Mouse (Mus musculus) forebrain, embryonic 14.5 days (tissue): Measurements from ENCODE around the gene Prickle2. TPM values are rescaled to one million over a fixed set of nuclear protein-coding genes. Genes with fewer than 3 reads are reported as not detected.

ENCODE experiments used
- ATAC-seq: fragments of 200-750 bp; cut with Nextera tagmentation; 2 replicates; pipeline ENCODE4 v1.8.0; 2017; ENCODE audit warnings: mild to moderate bottlenecking, moderate library complexity
- DNase-seq: peaks from one replicate; pipeline ENCODE4 v3.0.0-alpha.2; 2015; ENCODE audit warnings: low spot score
- H3K27ac ChIP-seq: fragments of 300-500 bp; sonication (generic); 2 replicates; pipeline ENCODE4 v1.5.1; 2014; ENCODE audit warnings: low read depth, mild to moderate bottlenecking, control low read depth, low read length, moderate library complexity
- H3K27me3 ChIP-seq: fragments of 300-500 bp; sonication (generic); replicated peaks from 2 replicates; pipeline ENCODE4 v1.6.1; 2014; ENCODE audit warnings: low read length, control low read depth, mixed read lengths; ENCODE audit not compliant: control insufficient read depth, insufficient read depth
- H3K36me3 ChIP-seq: fragments of 300-500 bp; sonication (generic); 2 replicates; pipeline ENCODE4 v1.6.1; 2014; ENCODE audit warnings: low read length, control low read depth; ENCODE audit not compliant: control insufficient read depth, insufficient read depth
- H3K4me1 ChIP-seq: fragments of 300-500 bp; sonication (generic); 2 replicates; pipeline ENCODE4 v1.6.1; 2014; ENCODE audit warnings: antibody characterized with exemption, low read length, control low read depth; ENCODE audit not compliant: control insufficient read depth, insufficient read depth
- H3K4me2 ChIP-seq: fragments of 300-500 bp; sonication (generic); 2 replicates; pipeline ENCODE4 v1.6.1; 2014; ENCODE audit warnings: mild to moderate bottlenecking, control low read depth, low read length
- H3K4me3 ChIP-seq: fragments of 300-500 bp; sonication (generic); 2 replicates; pipeline ENCODE4 v1.5.1; 2014; ENCODE audit warnings: low read depth, low read length, control low read depth
- H3K9ac ChIP-seq: fragments of 300-500 bp; sonication (generic); 2 replicates; pipeline ENCODE4 v1.6.1; 2014; ENCODE audit warnings: mild to moderate bottlenecking, low read length, control low read depth, moderate library complexity
- H3K9me3 ChIP-seq: fragments of 300-500 bp; sonication (generic); replicated peaks from 2 replicates; pipeline ENCODE4 v1.6.1; 2016; ENCODE audit warnings: low read length, control low read depth, mixed read lengths; ENCODE audit not compliant: control insufficient read depth
- WGBS: fragments of 180-500 bp; shearing (Covaris S2); extraction: QIAGEN DNeasy Blood & Tissue Kit; methylation state at CpG from one replicate; pipeline ENCODE4 v1.1.7; 2014; 5-methylcytosine and 5-hydroxymethylcytosine counted together
- polyA plus RNA-seq: library from polyadenylated mRNA; unstranded; fragments of >200 nt; fragmentation: Nextera tagmentation; extraction: Ambion mirVana; gene quantifications from 2 replicates; pipeline ENCODE4 v1.2.1, GENCODE M21; 2014

The Prickle2 gene
- polyA plus RNA-seq, 1 experiment from 2014 or later, result 5.5 TPM

GRCm38 (mm10) chr6:92449956-92450355 lies 256.0 kb downstream of the Prickle2 start:
- ATAC-seq, result no peak
- no peaks in the 10 kb centered on the region for H3K4me1 ChIP-seq
- DNase-seq, result no peak

GRCm38 (mm10) chr6:92446662-92447061 lies 259.3 kb downstream of the Prickle2 start:
- H3K4me3 ChIP-seq, result no peak overlapping the region
- no peaks in the 10 kb centered on the region for H3K36me3 ChIP-seq
- H3K9me3 ChIP-seq, result no peaks in the 10 kb centered on the region
- WGBS, result 76% methylated on average over 3 of the region's 3 CpGs
- H3K27ac ChIP-seq, result no peak overlapping the region
- no peak for DNase-seq
- no peaks in the 10 kb centered on the region for H3K4me1 ChIP-seq
- H3K27me3 ChIP-seq, result no peaks in the 10 kb centered on the region
- H3K9ac ChIP-seq, result no peak overlapping the region
- ATAC-seq, result no peak
- H3K4me2 ChIP-seq, result no peak overlapping the region

More at GRCm38 (mm10) chr6:92449956-92450355, 256.0 kb downstream of the Prickle2 start:
- no peak overlapping the region for H3K27ac ChIP-seq
- no peaks in the 10 kb centered on the region for H3K36me3 ChIP-seq
- no peak overlapping the region for H3K9ac ChIP-seq
- H3K4me3 ChIP-seq, result no peak overlapping the region
- no peak overlapping the region for H3K4me2 ChIP-seq
- 94% methylated on average over 1 of the region's 1 CpGs for WGBS
- H3K27me3 ChIP-seq, result no peaks in the 10 kb centered on the region
- H3K9me3 ChIP-seq, result no peaks in the 10 kb centered on the region

GRCm38 (mm10) chr6:92441205-92441604 lies 264.8 kb downstream of the Prickle2 start:
- Histone ChIP-seq H3K9me3 (no peaks in the 10 kb centered on the region), H3K4me1 (no peaks in the 10 kb centered on the region), H3K36me3 (no peaks in the 10 kb centered on the region), H3K27me3 (no peaks in the 10 kb centered on the region), H3K27ac (no peak overlapping the region), H3K4me3 (no peak overlapping the region), H3K9ac (no peak overlapping the region), H3K4me2 (no peak overlapping the region)
- ATAC-seq (no peak), DNase-seq (no peak)
- 54% methylated on average over 2 of the region's 3 CpGs for WGBS

GRCm38 (mm10) chr6:92440251-92440650 lies 265.7 kb downstream of the Prickle2 start:
- DNase-seq, result peak; percentile 37
- no peak overlapping the region for H3K27ac ChIP-seq
- H3K9me3 ChIP-seq, result no peaks in the 10 kb centered on the region

GRCm38 (mm10) chr6:92432146-92432545 lies 273.8 kb downstream of the Prickle2 start:
- Histone ChIP-seq H3K9ac (no peak overlapping the region), H3K4me2 (no peak overlapping the region), H3K4me3 (no peak overlapping the region), H3K9me3 (no peaks in the 10 kb centered on the region), H3K27me3 (no peaks in the 10 kb centered on the region), H3K4me1 (peaks cover 2% of the 10 kb centered on the region; the same call in 1 of the 2 replicates), H3K27ac (no peak overlapping the region), H3K36me3 (no peaks in the 10 kb centered on the region)
- ATAC-seq (no peak), DNase-seq (no peak)
- 96% methylated on average over 5 of the region's 5 CpGs for WGBS

More at GRCm38 (mm10) chr6:92440251-92440650, 265.7 kb downstream of the Prickle2 start:
- no peak overlapping the region for H3K4me2 ChIP-seq
- no peak overlapping the region for H3K9ac ChIP-seq
- 75% methylated on average over 3 of the region's 3 CpGs for WGBS
- H3K36me3 ChIP-seq, result no peaks in the 10 kb centered on the region
- no peak for ATAC-seq
- no peaks in the 10 kb centered on the region for H3K4me1 ChIP-seq
- no peaks in the 10 kb centered on the region for H3K27me3 ChIP-seq
- no peak overlapping the region for H3K4me3 ChIP-seq

- no peak overlapping the region for H3K4me2 ChIP-seq
- H3K4me1 ChIP-seq, result peaks cover 2% of the 10 kb centered on the region; the same call in 1 of the 2 replicates
- no peaks in the 10 kb centered on the region for H3K9me3 ChIP-seq
- no peaks in the 10 kb centered on the region for H3K36me3 ChIP-seq
- H3K9ac ChIP-seq, result no peak overlapping the region
- DNase-seq, result peak; percentile 33
- no peaks in the 10 kb centered on the region for H3K27me3 ChIP-seq
- no peak overlapping the region for H3K27ac ChIP-seq
- no peak overlapping the region for H3K4me3 ChIP-seq
- no peak for ATAC-seq
- WGBS, result 66% methylated on average over 7 of the region's 7 CpGs
These were observed 278.4 kb downstream of the Prickle2 start for GRCm38 (mm10) chr6:92427406-92428171.

- no peak overlapping the region for H3K4me3 ChIP-seq
- no peaks in the 10 kb centered on the region for H3K36me3 ChIP-seq
- 82% methylated on average over 8 of the region's 8 CpGs for WGBS
- no peaks in the 10 kb centered on the region for H3K9me3 ChIP-seq
- peaks cover 2% of the 10 kb centered on the region; the same call in 1 of the 2 replicates for H3K4me1 ChIP-seq
- no peak overlapping the region for H3K27ac ChIP-seq
- H3K9ac ChIP-seq, result no peak overlapping the region
- no peak overlapping the region for H3K4me2 ChIP-seq
- DNase-seq (no peak), ATAC-seq (no peak)
- no peaks in the 10 kb centered on the region for H3K27me3 ChIP-seq
These were observed 280.1 kb downstream of the Prickle2 start for GRCm38 (mm10) chr6:92425901-92426300.

GRCm38 (mm10) chr6:92425476-92425875 lies 280.5 kb downstream of the Prickle2 start:
- peaks cover 2% of the 10 kb centered on the region; the same call in 1 of the 2 replicates for H3K4me1 ChIP-seq

GRCm38 (mm10) chr6:92424991-92425390 lies 281.0 kb downstream of the Prickle2 start:
- Histone ChIP-seq H3K9ac (no peak overlapping the region), H3K27me3 (no peaks in the 10 kb centered on the region), H3K9me3 (no peaks in the 10 kb centered on the region), H3K4me1 (peaks cover 2% of the 10 kb centered on the region; the same call in 1 of the 2 replicates), H3K4me2 (no peak overlapping the region), H3K4me3 (no peak overlapping the region), H3K36me3 (no peaks in the 10 kb centered on the region), H3K27ac (no peak overlapping the region)
- DNase-seq (no peak), ATAC-seq (no peak)
- 84% methylated on average over 3 of the region's 3 CpGs for WGBS

More at GRCm38 (mm10) chr6:92425476-92425875, 280.5 kb downstream of the Prickle2 start:
- Histone ChIP-seq H3K27ac (no peak overlapping the region), H3K4me3 (no peak overlapping the region), H3K9me3 (no peaks in the 10 kb centered on the region), H3K4me2 (no peak overlapping the region), H3K9ac (no peak overlapping the region), H3K36me3 (no peaks in the 10 kb centered on the region), H3K27me3 (no peaks in the 10 kb centered on the region)
- WGBS, result 85% methylated on average over 7 of the region's 7 CpGs
- no peak for DNase-seq
- ATAC-seq, result no peak
